Mouse (Mus musculus) forebrain, embryonic 10.5 days (tissue): Measurements from ENCODE around the gene Cldn10. TPM values are rescaled to one million over a fixed set of nuclear protein-coding genes. Genes with fewer than 3 reads are reported as not detected.

ENCODE experiments used
- DNase-seq: peaks from one replicate; pipeline ENCODE4 v3.0.0-alpha.2; 2017; ENCODE audit warnings: low spot score; ENCODE audit errors: extremely low spot score
- H3K27ac ChIP-seq: fragments of 300-500 bp; sonication (generic); 2 replicates; pipeline ENCODE4 v1.5.1; 2016; ENCODE audit warnings: mild to moderate bottlenecking
- H3K27me3 ChIP-seq: fragments of 300-500 bp; sonication (generic); 2 replicates; pipeline ENCODE4 v1.6.1; 2016; ENCODE audit warnings: mild to moderate bottlenecking; ENCODE audit not compliant: poor library complexity, severe bottlenecking
- H3K36me3 ChIP-seq: fragments of 300-500 bp; sonication (generic); replicated peaks from 2 replicates; pipeline ENCODE4 v1.6.1; 2016; ENCODE audit warnings: mild to moderate bottlenecking, moderate library complexity
- H3K4me1 ChIP-seq: fragments of 300-500 bp; sonication (generic); 2 replicates; pipeline ENCODE4 v1.6.1; 2016
- H3K4me3 ChIP-seq: fragments of 300-500 bp; sonication (generic); 2 replicates; pipeline ENCODE4 v1.5.1; 2016; ENCODE audit warnings: mild to moderate bottlenecking, moderate library complexity
- H3K9me3 ChIP-seq: fragments of 300-500 bp; sonication (generic); 2 replicates; pipeline ENCODE4 v1.6.1; 2016; ENCODE audit warnings: mild to moderate bottlenecking, moderate library complexity
- WGBS: fragments of 180-500 bp; shearing (Covaris S2); methylation state at CpG from one replicate; pipeline ENCODE4 v1.1.7; 2016; 5-methylcytosine and 5-hydroxymethylcytosine counted together
- polyA plus RNA-seq: library from polyadenylated mRNA; unstranded; fragments of >200 nt; fragmentation: Nextera tagmentation; extraction: Ambion mirVana; gene quantifications from 2 replicates; pipeline ENCODE4 v1.2.1, GENCODE M21; 2016

Cldn10 gene
- polyA plus RNA-seq, 1 experiment from 2014 or later = 3.1 TPM

DNA sequence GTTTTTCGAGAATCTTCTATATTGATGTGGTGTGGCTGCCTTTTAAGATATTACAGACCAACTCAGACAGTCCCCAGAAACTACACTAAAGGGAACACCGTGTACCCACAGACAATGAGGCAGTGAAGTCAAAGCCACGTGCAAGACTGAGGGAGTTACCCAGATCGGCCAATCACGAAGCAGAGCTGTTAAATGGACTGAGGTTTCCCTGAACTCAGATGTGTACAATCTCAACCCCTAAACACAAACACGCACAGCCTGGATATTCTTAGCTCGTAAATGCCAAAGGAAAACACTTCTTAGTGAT, 96.5 kb downstream of the Cldn10 start:
- H3K27ac ChIP-seq = no peak overlapping the region
- H3K4me1 ChIP-seq = no peaks in the 10 kb centered on the region
- H3K9me3 ChIP-seq = no peaks in the 10 kb centered on the region
- H3K27me3 ChIP-seq = no peaks in the 10 kb centered on the region
- peaks cover 96% of the 10 kb centered on the region for H3K36me3 ChIP-seq
- DNase-seq = no peak
- H3K4me3 ChIP-seq = no peak overlapping the region
- WGBS = 92% methylated on average over 7 of the region's 7 CpGs

DNA sequence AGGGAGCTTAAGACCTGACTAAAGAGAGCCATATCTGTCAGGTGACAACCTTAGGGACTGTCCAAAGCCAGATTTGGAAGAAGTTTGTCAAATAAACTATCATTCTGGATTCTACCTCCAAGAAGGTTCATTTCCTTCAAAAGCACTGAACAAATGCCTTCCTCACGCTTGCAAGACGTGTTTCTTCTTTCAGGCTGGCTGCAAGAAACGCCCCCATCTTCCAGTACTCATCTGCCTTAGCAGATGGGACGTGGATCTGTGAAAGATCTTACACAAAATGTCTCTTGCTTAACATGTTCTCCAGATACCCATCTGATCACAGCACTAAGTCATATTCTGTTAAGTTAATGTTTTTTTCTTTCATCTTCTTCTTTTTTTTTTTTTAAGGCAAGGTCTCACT, 102.4 kb downstream of the Cldn10 start:
- Histone ChIP-seq H3K4me1 (no peaks in the 10 kb centered on the region), H3K36me3 (peaks cover 83% of the 10 kb centered on the region), H3K27me3 (no peaks in the 10 kb centered on the region), H3K9me3 (no peaks in the 10 kb centered on the region), H3K4me3 (no peak overlapping the region), H3K27ac (no peak overlapping the region)
- no peak for DNase-seq
- WGBS = 89% methylated on average over 4 of the region's 4 CpGs

- no peak overlapping the region for H3K4me3 ChIP-seq
- H3K36me3 ChIP-seq = peaks cover 84% of the 10 kb centered on the region
- WGBS = 97% methylated on average over 7 of the region's 7 CpGs
- no peaks in the 10 kb centered on the region for H3K27me3 ChIP-seq
- DNase-seq = no peak
- H3K27ac ChIP-seq = no peak overlapping the region
- no peaks in the 10 kb centered on the region for H3K4me1 ChIP-seq
- no peaks in the 10 kb centered on the region for H3K9me3 ChIP-seq
Observed at GRCm38 (mm10) chr14:118895228-118895627, 107.5 kb downstream of the Cldn10 start.

DNA sequence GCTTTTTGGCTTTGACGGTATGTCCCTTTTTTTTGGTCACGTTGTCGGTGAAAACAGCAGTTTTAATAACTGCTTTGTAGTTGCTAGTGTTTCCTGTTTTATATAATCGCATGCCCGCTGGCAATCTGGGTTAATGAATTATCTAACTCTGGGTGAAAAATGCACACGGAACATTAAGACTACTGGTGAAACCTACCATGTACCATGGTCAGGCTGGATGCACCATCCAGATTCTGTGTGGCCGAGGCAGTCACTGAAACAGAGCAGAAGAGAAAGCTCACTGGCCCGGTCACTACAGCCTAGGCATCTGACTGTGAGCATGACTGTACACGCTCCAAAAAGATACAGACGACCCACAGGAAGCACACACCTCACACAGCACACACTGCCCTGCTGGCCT, 107.9 kb downstream of the Cldn10 start:
- 97% methylated on average over 10 of the region's 10 CpGs for WGBS

DNA sequence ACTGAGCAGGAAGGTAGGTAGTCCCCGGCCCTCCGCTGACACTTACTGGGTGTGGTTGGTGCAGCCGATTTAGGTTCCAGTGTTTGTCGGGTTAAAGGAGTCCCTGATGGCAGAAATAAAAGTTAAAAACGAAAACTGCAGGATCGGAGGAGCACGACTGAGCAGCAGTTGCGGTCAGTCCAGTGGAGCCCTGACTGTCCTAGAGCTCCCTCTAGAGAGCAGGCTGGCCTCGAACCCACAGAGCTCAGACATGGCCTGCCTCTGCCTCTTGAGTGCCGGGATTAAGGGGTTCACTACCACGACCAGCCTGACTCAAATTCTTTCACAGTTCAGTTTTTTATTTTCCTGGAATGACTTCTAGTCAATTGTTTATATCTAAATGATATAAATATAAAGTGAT, 112.2 kb downstream of the Cldn10 start:
- H3K4me3 ChIP-seq = no peak overlapping the region
- H3K9me3 ChIP-seq = peaks cover 5% of the 10 kb centered on the region; the same call in 1 of the 2 replicates
- WGBS = 84% methylated on average over 11 of the region's 11 CpGs
- peaks cover 87% of the 10 kb centered on the region for H3K36me3 ChIP-seq
- H3K4me1 ChIP-seq = peaks cover 19% of the 10 kb centered on the region
- DNase-seq = no peak
- H3K27ac ChIP-seq = no peak overlapping the region
- no peaks in the 10 kb centered on the region for H3K27me3 ChIP-seq

More for the DNA sequence above, 107.9 kb downstream of the Cldn10 start:
- no peak overlapping the region for H3K27ac ChIP-seq
- no peak overlapping the region for H3K4me3 ChIP-seq
- DNase-seq = no peak
- no peaks in the 10 kb centered on the region for H3K9me3 ChIP-seq
- no peaks in the 10 kb centered on the region for H3K27me3 ChIP-seq
- peaks cover 88% of the 10 kb centered on the region for H3K36me3 ChIP-seq
- H3K4me1 ChIP-seq = no peaks in the 10 kb centered on the region

DNA sequence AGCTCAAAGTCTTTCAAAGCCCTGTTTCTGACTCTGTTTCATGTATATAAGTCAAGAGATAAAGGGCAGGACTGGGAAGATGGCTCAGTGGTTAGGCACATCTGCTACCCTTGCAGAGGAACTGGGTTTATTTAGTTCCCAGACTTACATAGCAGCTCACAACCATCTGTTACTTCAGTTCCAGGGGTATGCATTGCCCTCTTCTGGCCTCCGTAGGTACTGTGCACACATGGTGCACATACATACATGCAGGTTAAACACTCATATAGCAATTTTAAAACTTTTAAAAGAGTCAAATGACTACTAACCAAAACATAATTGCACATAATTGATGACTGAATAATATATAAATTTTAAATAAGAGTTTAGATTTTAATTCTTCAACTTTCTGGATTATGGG, 113.2 kb downstream of the Cldn10 start:
- Histone ChIP-seq H3K27ac (no peak overlapping the region), H3K27me3 (no peaks in the 10 kb centered on the region), H3K9me3 (peaks cover 5% of the 10 kb centered on the region; the same call in 1 of the 2 replicates), H3K36me3 (peaks cover 87% of the 10 kb centered on the region), H3K4me3 (no peak overlapping the region), H3K4me1 (peaks cover 19% of the 10 kb centered on the region)
- WGBS = 100% methylated on average over 1 of the region's 1 CpGs
- no peak for DNase-seq

GRCm38 (mm10) chr14:118903397-118903796, 115.7 kb downstream of the Cldn10 start:
- DNase-seq = no peak
- Histone ChIP-seq H3K27me3 (no peaks in the 10 kb centered on the region), H3K4me3 (no peak overlapping the region), H3K9me3 (peaks cover 5% of the 10 kb centered on the region; the same call in 1 of the 2 replicates), H3K4me1 (peaks cover 19% of the 10 kb centered on the region), H3K36me3 (peaks cover 90% of the 10 kb centered on the region), H3K27ac (0 out of 2 replicates have a peak overlapping the region, but pooled peaks have one; percentile 66)
- WGBS = 92% methylated on average over 3 of the region's 3 CpGs

GRCm38 (mm10) chr14:118903867-118904562, 116.3 kb downstream of the Cldn10 start:
- Histone ChIP-seq H3K27ac (peak overlapping the region; percentile 66; the same call in 1 of the 2 replicates), H3K27me3 (no peaks in the 10 kb centered on the region), H3K4me1 (peaks cover 19% of the 10 kb centered on the region), H3K4me3 (no peak overlapping the region), H3K36me3 (peaks cover 90% of the 10 kb centered on the region), H3K9me3 (peaks cover 5% of the 10 kb centered on the region; the same call in 1 of the 2 replicates)
- DNase-seq = no peak
- WGBS = 37% methylated on average over 6 of the region's 6 CpGs

- H3K4me1 ChIP-seq = peaks cover 19% of the 10 kb centered on the region
- H3K27ac ChIP-seq = no peak overlapping the region
- H3K36me3 ChIP-seq = peaks cover 90% of the 10 kb centered on the region
- no peaks in the 10 kb centered on the region for H3K9me3 ChIP-seq
- H3K27me3 ChIP-seq = no peaks in the 10 kb centered on the region
- DNase-seq = no peak
- no peak overlapping the region for H3K4me3 ChIP-seq
- WGBS = 88% methylated on average over 8 of the region's 8 CpGs
Observed at GRCm38 (mm10) chr14:118907592-118907991, 119.9 kb downstream of the Cldn10 start.

- Histone ChIP-seq H3K27me3 (no peaks in the 10 kb centered on the region), H3K27ac (no peak overlapping the region), H3K4me3 (no peak overlapping the region), H3K4me1 (peaks cover 3% of the 10 kb centered on the region; the same call in 1 of the 2 replicates), H3K36me3 (peaks cover 98% of the 10 kb centered on the region), H3K9me3 (no peaks in the 10 kb centered on the region)
- 84% methylated on average over 8 of the region's 8 CpGs for WGBS
- DNase-seq = no peak
Observed at GRCm38 (mm10) chr14:118909872-118910271, 122.2 kb downstream of the Cldn10 start.

DNA sequence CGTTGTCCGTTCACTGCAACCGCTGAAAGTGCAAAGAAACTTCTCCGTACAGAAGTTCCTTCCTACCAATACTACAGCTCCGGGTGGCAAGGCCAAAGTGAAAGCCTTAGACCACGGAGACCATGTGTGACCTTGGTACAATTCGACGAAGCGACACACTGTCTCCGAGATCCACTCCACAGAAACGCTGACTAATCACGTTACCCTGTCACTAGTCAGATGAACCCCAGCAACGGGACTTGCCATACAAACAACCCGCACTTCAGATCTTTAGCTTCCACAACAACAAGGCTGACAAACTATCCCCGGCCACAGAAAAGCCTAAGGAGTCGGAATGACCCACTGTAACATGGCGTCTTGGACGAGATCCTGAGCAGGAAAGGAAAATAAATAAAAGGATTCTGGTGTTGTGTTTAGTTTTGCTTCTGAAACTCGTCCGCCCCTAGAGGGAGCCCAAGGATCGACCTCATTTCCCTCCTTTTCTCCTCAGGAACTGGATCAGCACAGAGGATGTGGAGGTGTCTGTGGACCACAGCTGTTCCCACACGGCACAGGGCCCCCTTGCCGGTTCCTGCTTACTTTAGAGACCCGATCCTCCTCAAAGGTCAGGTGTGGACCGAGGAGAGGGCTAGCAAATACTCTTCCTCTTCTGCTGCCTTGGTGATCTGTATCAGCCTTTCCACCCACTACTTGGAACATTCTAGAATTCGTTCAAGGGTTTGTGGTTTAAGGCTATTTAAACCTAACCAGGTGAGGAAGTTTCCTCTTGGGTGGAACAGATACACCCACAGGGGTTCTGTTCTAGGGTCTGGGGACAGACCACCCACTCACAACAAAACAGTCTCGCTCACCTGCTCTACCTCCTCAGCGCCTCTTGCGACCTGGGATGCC, 122.9 kb downstream of the Cldn10 start:
- DNase-seq = peak; percentile 33
- Histone ChIP-seq H3K4me3 (no peak overlapping the region), H3K9me3 (no peaks in the 10 kb centered on the region), H3K27ac (no peak overlapping the region), H3K36me3 (peaks cover 95% of the 10 kb centered on the region), H3K4me1 (peaks cover 2% of the 10 kb centered on the region; the same call in 1 of the 2 replicates), H3K27me3 (no peaks in the 10 kb centered on the region)
- 72% methylated on average over 29 of the region's 29 CpGs for WGBS

DNA sequence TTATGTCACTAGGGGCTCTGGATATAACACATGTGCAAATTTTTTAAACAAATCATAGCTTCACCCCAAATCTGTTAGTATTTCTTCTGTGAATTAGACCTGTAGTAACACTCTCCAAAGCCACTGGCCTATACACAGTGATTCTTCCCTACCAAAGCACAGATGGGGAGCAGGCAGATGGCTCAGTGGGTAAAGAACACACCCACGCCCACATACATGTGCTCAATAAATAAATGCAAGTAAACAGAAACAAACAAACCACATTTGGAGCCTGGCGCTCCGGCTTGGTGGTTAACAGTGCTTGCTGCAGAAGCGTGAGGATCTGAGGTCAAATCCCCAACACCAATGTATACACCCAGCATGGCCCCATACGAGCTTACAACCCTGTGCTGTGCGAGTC, 123.8 kb downstream of the Cldn10 start:
- 97% methylated on average over 6 of the region's 6 CpGs for WGBS

GRCm38 (mm10) chr14:118913651-118914050, 125.9 kb downstream of the Cldn10 start:
- WGBS = 84% methylated on average over 5 of the region's 5 CpGs
- no peak overlapping the region for H3K4me3 ChIP-seq
- peaks cover 91% of the 10 kb centered on the region for H3K36me3 ChIP-seq
- DNase-seq = no peak
- H3K27me3 ChIP-seq = no peaks in the 10 kb centered on the region
- H3K27ac ChIP-seq = no peak overlapping the region
- H3K4me1 ChIP-seq = peaks cover 2% of the 10 kb centered on the region; the same call in 1 of the 2 replicates
- H3K9me3 ChIP-seq = no peaks in the 10 kb centered on the region

More for the DNA sequence above, 123.8 kb downstream of the Cldn10 start:
- Histone ChIP-seq H3K27me3 (no peaks in the 10 kb centered on the region), H3K27ac (no peak overlapping the region), H3K36me3 (peaks cover 94% of the 10 kb centered on the region), H3K4me1 (peaks cover 2% of the 10 kb centered on the region; the same call in 1 of the 2 replicates), H3K4me3 (no peak overlapping the region), H3K9me3 (no peaks in the 10 kb centered on the region)
- DNase-seq = no peak
